Mouse (Mus musculus): Measurements from ENCODE around the gene C9orf72. TPM values are rescaled to one million over a fixed set of nuclear protein-coding genes. Genes with fewer than 3 reads are reported as not detected.

Gene C9orf72
- polyA plus RNA-seq, 1 experiment, result 38.7 TPM

Other genes with a start within 250 kb of the C9orf72 start
- gene Ifnk, start 74.1 kb downstream of the C9orf72 start, polyA plus RNA-seq (2012; rRNA removed), result not detected in 2 replicates
- 3.8 and 4.4 TPM in 2 replicates for gene Mob3b, start 68.7 kb downstream of the C9orf72 start, polyA plus RNA-seq (2012; rRNA removed)

All from gonadal fat pad, adult 2 months (tissue).